Mouse (Mus musculus): ENCODE results near the gene Hoxd1.

Gene Hoxd1

GRCm38 (mm10) chr2:74748436-74748995 lies 14.3 kb upstream of the Hoxd1 start:
- no peak for DNase-seq (ENCODE audit: low spot score)

DNA sequence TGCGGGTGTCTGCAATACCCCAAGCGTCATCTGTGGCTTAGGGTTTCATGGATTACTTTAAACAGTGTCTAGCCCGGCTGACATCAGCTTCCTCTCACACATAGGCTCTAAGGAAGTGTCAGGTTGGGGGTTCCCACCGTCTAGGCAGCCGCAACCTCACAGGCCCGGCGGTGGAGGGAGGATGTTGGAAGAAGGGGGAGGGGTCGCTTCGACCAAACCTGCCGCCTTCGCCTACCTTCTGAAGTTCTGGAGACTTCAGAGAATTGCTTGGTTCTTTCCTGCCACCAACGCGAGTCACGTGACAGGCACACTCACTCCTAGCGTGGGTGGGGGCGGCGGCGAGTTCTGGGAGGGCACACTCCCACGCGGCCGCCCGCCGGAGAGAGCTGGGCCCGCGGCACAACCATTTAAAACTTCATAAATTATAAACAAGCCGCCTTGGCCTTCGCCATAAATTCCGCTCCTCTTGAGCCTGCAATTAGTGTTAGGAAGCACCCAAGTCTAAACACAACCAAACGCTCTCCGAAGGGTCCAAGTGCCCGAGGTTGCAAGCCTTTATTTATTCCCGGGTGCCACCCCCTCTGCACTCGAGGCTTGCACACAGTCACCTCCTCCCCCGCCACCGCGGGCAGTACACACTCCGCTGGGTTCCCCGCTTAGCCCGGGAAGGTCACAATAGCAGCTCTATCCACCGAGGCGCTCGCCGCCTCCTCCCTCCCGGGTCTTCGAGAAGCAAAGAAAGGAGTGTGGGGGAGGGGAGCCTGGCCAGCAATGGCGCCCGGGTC lies 13.3 kb upstream of the Hoxd1 start:
- DNase-seq (ENCODE audit: low spot score), result peak; percentile 75

DNA sequence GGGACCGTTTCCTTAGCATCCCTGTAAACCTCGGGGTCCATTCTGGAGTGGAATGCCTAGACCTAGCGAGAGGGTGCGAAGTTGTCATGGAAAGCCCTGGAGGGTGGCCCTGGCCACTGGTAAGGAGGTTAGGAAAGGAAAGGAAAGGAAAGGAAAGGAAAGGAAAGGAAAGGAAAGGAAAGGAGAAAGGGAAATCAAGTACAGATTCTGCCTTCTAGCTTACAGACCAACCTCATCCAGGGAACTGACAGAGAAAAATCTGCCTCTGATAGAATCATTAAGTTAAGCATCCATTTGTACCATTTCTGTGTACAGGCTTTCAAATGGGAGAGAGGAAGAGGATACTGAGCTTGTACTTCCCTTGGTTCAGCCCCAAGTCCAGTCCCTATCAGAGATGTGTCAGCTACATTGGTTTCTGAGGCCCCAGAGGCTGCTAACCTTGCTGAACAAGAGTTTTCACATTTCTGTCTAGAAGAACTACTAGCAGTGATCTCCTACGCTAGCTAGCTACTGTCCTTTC lies 12.0 kb upstream of the Hoxd1 start:
- DNase-seq (ENCODE audit: low spot score), result no peak

DNA sequence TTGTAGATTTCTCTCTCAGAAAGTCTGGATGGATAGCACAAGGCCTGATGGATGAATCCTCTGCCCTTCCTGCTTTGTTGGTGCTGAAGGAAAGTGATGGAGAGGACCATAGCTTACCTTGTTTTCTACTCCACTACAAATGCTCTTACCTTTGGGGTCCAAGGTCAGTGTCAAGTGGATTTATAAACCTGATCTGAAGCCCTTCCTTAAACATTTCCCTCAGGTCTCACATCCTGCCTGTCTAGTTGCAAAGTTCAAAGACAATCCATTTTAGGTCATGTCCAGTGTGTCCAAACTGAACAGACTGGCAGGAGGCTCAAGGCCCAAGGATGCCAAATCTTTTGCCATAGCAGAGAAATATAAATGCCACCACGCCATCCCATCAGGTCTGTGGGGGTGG lies 10.9 kb upstream of the Hoxd1 start:
- DNase-seq (ENCODE audit: low spot score), result no peak

- DNase-seq (ENCODE audit: low spot score), result no peak
Measured at GRCm38 (mm10) chr2:74752431-74753174, 10.2 kb upstream of the Hoxd1 start.

DNA sequence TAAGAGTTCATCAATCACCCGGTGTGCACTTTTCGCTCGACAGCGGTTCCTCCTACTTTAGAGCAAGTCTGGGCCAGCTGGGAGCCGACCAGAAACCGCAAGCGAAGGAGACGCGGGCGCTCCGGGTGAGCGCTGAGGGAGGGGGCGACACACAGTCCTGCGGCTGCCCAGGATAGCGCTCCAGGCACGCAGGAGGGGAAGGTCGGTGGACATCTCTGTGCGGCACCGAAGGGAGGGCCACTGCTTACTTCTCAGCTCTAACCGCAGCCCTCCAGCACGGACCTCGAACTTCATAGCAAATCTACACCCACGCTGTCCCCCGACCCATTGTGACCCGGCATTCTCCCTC lies 9.6 kb upstream of the Hoxd1 start:
- no peak for DNase-seq (ENCODE audit: low spot score)

- no peak for DNase-seq (ENCODE audit: low spot score)
Measured at GRCm38 (mm10) chr2:74753711-74754110, 9.1 kb upstream of the Hoxd1 start.

DNA sequence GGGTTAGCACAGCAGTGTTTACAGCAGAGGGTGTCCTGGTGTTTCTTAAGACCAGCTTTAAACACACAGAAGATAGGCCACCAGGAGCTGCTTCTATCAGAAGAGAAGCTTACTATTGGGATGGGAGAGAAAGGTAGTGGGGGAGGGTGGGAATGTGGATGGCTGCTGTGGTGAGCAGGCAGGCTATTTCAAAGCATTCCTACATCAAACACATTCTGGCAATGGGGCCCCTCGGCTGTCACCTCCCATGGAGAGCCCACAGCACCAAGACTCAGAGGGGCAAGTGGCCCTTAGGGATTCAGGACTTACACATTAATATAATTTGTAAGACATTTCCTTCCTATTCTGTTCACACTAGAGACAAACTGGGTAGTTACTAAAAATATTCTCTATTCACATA lies 2.6 kb upstream of the Hoxd1 start:
- DNase-seq (ENCODE audit: low spot score), result no peak

GRCm38 (mm10) chr2:74761941-74762340 lies 839 bp upstream of the Hoxd1 start:
- no peak for DNase-seq (ENCODE audit: low spot score)

GRCm38 (mm10) chr2:74763245-74763735 lies 510 bp downstream of the Hoxd1 start:
- DNase-seq (ENCODE audit: low spot score), result no peak

DNA sequence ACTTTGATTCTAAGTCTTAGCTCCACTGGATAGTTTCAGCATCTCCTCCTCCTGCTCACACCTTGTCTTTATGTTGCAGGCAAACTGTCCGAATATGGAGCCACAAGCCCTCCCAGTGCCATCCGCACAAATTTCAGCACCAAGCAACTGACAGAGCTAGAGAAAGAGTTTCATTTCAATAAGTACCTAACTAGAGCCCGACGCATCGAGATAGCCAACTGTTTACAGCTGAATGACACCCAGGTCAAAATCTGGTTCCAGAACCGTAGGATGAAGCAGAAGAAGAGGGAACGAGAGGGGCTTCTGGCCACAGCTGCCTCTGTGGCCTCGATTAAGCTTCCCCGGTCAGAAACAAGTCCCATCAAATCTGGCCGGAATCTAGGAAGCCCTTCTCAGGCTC lies 1.2 kb downstream of the Hoxd1 start:
- no peak for DNase-seq (ENCODE audit: low spot score)

GRCm38 (mm10) chr2:74774359-74774758 lies 11.6 kb downstream of the Hoxd1 start:
- DNase-seq (ENCODE audit: low spot score), result no peak

DNA sequence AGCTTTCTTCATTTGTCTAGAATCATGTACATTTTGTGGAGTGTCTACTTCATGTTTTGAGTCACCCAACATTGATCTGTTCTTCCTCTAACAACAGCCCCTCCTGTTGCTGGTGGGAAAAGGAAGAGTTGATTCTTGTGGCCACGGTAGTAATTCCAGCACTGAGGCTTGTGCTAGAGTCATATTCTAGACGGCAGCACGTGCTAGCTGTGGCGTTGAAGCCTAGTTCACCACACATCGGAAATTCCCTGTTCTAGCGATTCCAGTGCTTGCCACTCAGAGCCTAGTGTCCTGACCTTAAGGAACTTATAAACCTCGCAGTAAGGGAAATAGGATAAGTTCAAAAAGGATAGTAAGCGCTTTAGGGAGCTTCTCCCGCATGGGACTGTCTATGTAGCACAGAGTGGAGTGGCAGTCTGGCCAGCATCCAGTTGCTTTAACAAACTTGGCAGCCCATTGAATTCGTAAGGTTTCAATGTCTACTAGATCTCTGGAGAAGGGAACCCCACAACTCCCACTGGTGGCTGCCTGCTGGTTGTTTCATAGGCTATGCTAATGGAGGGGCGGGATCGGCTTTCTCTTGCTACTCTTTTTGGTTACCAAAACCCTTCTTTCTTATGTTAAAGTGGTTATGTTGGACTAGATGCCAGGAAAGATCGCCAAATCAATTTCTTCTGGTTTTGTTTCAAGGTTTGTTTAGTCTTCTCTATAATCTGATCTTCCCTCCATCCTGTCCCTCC lies 14.9 kb downstream of the Hoxd1 start:
- DNase-seq (ENCODE audit: low spot score), result no peak

GRCm38 (mm10) chr2:74781386-74781785 lies 18.6 kb downstream of the Hoxd1 start:
- DNase-seq (ENCODE audit: low spot score), result no peak

DNA sequence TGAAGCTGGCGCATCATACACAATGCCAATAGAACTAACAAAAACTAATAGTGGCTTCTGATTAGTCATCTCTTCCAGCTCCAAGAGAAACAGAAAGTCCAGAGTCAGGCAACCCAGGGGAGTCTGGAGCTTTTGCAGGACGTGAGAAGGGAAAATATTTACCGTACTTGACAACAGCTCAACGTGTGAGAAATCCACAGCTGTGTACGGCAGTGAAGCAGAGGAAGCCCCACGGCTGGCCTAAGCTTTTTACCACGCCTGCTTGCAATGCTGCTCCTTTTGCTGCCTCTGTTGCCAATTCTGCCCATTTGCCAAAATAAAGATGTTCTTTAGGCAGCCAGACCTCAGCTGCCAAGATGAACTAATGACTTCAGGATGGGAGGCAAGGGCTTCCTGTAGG lies 32.8 kb downstream of the Hoxd1 start:
- DNase-seq (ENCODE audit: low spot score), result no peak

- DNase-seq (ENCODE audit: low spot score), result no peak
Measured at GRCm38 (mm10) chr2:74808431-74808830, 45.7 kb downstream of the Hoxd1 start.

Data from testis, postnatal 10 days (tissue).